Mouse (Mus musculus) gastrocnemius, postnatal 10 days (tissue): ENCODE results near the gene Psme4. TPM values are rescaled to one million over a fixed set of nuclear protein-coding genes. Genes with fewer than 3 reads are reported as not detected.

Experiments
- DNase-seq: peaks from one replicate; pipeline ENCODE4 v3.0.0; 2021; ENCODE audit warnings: mixed read lengths
- total RNA-seq, 2 experiments: library from RNA; stranded (reverse); gene quantifications; 2 replicates each; pipeline ENCODE4 v1.2.3; 2021

Gene Psme4
- total RNA-seq, 2 experiments from 2014 or later: 80.9 to 87.4 TPM

GRCm38 (mm10) chr11:30785497-30785896, 14.0 kb downstream of the Psme4 start:
- no peak for DNase-seq

DNA sequence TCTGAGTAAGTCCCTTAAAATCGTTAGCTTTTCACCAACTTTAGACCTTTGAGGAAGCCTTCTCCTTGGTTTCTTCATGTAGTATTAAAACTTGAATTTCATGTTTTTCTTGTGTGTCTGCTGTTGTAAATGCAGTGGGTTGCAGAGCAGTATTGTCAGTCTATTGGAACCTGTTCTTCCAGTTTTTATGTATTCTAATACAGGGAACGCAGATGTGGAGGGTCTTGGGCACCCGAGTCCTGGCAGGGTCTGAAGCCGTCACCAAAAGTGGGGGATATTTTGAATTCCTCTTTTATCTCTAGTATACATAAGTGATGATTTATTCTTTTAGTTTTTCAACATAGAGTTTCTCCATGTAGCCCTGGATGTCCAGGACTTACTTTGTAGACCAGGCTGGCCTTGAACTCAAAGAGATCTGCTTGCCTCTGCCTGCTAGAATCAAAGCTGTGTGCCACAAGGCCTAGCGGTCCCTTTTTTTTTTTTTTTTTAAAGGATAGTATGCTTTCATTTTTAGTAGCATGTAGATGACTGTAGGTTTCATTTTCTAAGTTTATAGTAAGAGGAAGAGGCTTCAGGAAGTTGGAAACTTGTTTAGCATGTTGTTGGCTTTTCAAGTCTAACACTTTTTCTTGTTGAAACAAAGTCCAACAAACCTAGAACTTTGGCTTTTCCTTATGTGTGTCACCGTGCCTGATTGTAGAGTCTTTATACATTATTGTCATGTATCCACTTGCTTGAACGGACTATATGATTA, 14.9 kb downstream of the Psme4 start:
- DNase-seq: no peak

DNA sequence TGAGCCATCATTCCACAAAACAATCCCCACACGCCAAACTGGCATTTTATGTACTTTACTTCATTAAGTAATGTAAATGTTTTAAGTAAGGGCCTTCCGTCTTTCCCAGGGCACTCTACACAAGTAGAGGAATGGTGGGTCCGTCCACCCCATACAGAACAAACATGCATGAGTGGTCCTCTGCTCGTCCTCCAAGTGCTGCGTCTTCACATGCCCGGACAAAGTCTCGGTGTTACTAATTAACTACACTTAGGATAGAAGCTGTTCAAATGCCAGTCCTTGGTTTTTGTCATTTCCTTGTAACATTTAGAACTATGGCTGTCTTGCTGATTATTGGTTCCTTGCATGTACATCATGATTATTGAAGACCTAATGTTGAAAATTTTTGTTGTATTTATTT, 21.2 kb downstream of the Psme4 start:
- DNase-seq: no peak

- no peak for DNase-seq
These were observed 22.2 kb downstream of the Psme4 start for GRCm38 (mm10) chr11:30793753-30794152.

GRCm38 (mm10) chr11:30797236-30797635, 25.7 kb downstream of the Psme4 start:
- DNase-seq: no peak

GRCm38 (mm10) chr11:30799496-30799895, 28.0 kb downstream of the Psme4 start:
- DNase-seq: peak; percentile 44

- no peak for DNase-seq
These were observed 28.6 kb downstream of the Psme4 start for GRCm38 (mm10) chr11:30800091-30800490.

DNA sequence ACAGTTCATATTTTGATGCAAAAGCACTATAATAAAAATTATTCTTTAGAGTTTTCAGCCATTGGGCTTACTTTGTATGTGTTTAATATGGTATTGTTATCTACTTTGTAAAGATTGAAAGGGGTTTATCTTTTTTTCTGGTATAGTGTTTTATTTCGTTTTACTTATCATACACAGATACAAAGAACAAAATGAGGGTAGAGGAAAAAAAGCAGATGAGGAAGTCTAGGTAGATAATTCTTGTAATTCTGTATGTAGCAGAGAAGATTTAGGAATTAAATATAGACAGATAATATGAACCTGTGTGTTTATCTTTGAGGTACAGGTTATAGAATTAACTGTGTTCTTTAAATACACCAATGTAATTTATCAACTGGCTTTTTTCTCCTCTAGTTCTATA, 30.9 kb downstream of the Psme4 start:
- DNase-seq: no peak

- no peak for DNase-seq
These were observed 49.6 kb downstream of the Psme4 start for GRCm38 (mm10) chr11:30821116-30821515.

DNA sequence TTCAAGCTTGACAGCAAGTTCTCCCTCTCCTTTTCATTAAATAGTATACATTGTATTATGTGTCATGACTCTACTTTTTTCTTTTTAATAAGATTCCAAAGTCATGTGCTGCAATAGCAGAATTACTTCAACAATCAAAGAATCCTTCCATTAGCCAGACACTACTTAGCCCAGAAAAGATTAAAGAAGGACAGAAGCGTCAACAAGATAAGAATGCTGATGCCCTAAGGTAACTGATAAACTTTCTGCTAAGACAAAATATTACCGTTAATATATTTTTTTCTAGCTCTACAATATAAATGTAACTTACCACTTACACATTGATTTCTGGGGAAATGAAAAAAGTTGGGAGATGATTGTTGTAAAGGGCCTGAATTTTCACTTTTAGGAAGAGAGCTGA, 67.3 kb downstream of the Psme4 start:
- no peak for DNase-seq

DNA sequence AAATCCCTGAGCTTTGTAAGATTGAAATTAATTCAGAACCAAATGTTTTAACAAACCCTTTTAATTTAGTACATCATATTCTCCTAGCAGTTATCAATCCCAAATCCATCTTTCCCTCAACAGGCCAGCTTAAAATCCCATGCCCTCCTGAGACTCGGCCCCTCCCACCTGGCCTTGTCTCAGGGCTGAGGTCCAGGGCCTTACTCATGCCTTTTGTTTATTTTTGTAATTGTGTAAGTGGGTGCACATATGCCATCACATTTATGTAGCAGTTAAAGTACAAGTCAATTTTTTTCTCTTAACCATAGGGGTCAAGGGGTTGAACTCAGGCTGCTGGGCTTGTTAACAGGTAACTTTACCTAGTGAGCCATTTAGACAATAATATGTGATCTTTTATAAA, 72.8 kb downstream of the Psme4 start:
- DNase-seq: no peak

DNA sequence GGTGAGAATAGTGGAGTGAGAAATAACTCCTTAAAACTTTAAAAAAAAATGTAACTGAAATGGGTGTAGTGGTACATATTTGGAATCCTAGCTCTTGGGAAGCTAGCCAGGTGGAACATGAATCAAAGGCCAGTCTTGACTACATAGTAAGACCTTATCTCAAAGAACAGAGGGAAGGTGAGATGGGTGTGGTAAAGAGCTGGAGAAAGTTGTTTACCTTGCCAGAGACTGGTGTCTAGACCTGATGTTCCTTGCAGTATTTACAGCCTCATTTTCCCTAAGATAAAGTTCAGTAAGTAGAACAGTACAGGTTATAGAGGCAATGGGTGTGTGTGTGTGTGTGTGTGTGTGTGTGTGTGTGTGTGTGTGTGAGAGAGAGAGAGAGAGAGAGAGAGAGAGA, 100.9 kb downstream of the Psme4 start:
- no peak for DNase-seq

- DNase-seq: peak; percentile 63
These were observed 113.8 kb downstream of the Psme4 start, which contains the start of the genes Gpr75 and Asb3 for GRCm38 (mm10) chr11:30885171-30885871. Gene Gpr75 (plus strand): TSS chr11:30885358. Gene Asb3 (plus strand): TSS chr11:30885416.

DNA sequence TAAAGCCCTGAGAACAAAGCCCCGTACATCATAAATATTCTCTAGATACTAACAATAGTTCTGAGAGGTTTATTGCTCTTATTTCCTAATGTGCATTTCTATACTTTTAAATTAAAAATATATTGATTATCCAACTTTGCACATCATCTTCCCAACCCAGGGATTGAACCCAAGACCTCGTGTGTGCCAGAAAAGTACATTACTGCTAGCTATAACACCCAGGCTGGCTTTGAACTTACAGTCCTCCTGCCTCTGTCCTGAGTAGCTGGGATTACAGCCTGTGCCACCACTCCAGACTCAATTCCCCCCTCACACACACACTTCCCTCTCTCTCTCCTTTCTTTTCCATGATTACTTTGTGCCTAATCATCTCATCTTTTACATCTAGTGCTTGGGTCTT, 116.6 kb downstream of the Psme4 start:
- no peak for DNase-seq

DNA sequence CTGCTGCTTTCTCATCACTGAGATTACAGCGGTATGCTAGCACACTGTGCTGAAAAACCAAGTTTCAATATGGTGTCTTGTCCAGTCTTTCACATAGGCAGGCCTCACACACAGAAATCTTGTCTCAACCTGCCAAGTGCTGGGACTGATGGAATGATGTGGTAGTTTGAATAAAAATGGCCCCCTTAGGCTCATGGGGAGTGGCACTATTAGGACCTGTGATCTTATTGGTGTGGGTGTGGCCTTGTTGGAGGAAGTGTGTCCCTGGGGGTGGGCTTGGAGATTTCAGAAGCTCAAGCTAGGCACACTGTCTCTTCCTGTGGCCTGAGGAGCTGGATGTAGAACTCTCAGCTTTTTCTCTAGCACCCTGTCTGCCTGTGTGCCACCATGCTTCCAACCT, 124.7 kb downstream of the Psme4 start:
- no peak for DNase-seq

DNA sequence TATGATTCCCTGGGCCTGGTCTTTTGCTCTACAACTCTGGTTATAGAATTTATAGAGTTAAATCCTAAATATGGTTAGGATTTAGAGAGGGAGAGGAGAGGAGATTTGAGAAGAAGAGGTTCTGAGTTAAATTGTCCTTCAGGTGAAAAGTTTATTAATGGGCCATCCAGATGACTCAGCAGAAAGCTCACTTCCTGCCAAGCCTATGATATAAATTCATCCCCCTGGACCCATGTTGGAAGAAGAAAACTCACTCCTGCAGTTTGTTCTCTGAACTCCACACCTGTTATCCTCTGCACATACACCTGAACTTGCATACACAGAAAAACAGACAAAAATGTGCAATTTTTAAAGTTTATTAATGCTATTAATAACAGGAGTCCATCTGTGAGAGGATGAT, 127.8 kb downstream of the Psme4 start:
- DNase-seq: no peak

DNA sequence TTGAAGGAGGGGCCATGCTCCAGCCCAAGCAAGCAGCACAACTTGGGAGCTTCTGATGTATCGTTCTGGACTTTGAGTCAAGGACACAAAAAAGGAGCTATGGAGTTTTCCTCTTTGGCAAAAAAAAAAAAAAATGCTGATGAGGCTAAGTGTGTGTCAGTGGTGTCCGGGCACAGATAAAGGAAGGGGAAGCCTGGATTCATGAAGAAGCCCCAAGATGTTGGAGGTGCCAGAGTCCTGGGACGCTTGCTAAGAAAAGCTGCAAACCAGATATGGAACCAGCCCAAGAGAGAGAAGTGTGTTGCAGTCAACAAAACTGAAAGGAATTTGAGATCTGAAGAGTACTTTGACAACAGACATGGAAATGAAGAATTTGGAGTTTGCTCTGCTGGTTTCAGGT, 140.8 kb downstream of the Psme4 start:
- no peak for DNase-seq

- no peak for DNase-seq
These were observed 149.1 kb downstream of the Psme4 start for GRCm38 (mm10) chr11:30920641-30921040.

DNA sequence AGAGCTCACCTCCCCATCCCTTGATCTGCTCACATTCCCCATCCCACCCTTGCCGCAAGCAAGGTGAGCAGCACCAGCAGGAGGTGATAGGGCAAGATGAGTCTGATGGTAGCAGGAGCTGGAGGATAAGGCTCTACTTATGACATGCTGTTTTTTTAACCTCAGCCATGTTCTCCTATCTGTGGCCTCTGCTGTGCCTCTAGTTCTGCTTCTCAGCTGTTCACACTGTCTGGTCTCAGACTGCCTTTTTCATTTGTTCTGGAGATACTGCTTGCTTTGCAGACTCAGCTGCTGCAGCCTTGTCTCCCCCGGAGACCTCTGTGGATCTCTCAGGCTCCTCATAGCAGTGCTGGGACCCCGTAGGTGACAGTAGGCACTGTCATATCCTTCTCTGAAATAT, 151.8 kb downstream of the Psme4 start:
- DNase-seq: no peak

DNA sequence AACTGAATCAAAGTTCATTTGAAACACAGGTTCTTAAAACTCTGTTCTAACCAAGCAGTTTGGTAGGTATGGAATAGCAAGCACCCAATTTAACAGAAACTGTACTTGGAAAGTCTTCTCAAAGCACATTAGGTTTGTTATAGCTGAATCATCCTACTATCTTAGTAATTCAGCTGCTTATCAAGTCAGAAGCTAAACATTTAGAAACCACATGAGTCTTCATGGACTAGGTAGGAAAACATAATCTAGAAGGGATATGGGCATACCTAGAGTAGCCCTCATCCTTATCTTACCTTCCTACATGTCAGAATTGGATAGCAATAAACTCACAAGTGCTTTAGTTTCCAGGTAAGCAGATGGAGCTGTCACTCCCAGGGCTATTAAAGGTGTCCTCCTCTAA, 156.6 kb downstream of the Psme4 start:
- no peak for DNase-seq

GRCm38 (mm10) chr11:30928498-30928897, 157.0 kb downstream of the Psme4 start:
- no peak for DNase-seq
